Mouse (Mus musculus) liver, embryonic 13.5 days (tissue): Measurements from ENCODE around the gene Ak7. TPM values are rescaled to one million over a fixed set of nuclear protein-coding genes. Genes with fewer than 3 reads are reported as not detected.

Source experiments
- ATAC-seq: fragments of 200-750 bp; cut with Nextera tagmentation; 2 replicates; pipeline ENCODE4 v1.8.0; 2017; ENCODE audit warnings: low read depth, mild to moderate bottlenecking, moderate number of reproducible peaks, moderate library complexity
- DNase-seq: peaks from one replicate; pipeline ENCODE4 v3.0.0; 2022
- H3K27ac ChIP-seq: fragments of 300-500 bp; sonication (generic); 2 replicates; pipeline ENCODE4 v1.5.1; 2015; ENCODE audit warnings: moderate library complexity, mild to moderate bottlenecking, inconsistent platforms
- H3K27me3 ChIP-seq: fragments of 300-500 bp; sonication (generic); 2 replicates; pipeline ENCODE4 v1.6.1; 2015; ENCODE audit warnings: mild to moderate bottlenecking, inconsistent platforms
- H3K36me3 ChIP-seq: fragments of 300-500 bp; sonication (generic); 2 replicates; pipeline ENCODE4 v1.6.1; 2015; ENCODE audit warnings: mild to moderate bottlenecking, inconsistent platforms
- H3K4me1 ChIP-seq: fragments of 300-500 bp; sonication (generic); replicated peaks from 2 replicates; pipeline ENCODE4 v1.6.1; 2015; ENCODE audit warnings: inconsistent platforms
- H3K4me2 ChIP-seq: fragments of 300-500 bp; sonication (generic); 2 replicates; pipeline ENCODE4 v1.6.1; 2015; ENCODE audit warnings: inconsistent platforms, mild to moderate bottlenecking, moderate library complexity
- H3K4me3 ChIP-seq: fragments of 300-500 bp; sonication (generic); replicated peaks from 2 replicates; pipeline ENCODE4 v1.5.1; 2015; ENCODE audit warnings: mild to moderate bottlenecking, inconsistent platforms
- H3K9ac ChIP-seq: fragments of 300-500 bp; sonication (generic); 2 replicates; pipeline ENCODE4 v1.6.1; 2015; ENCODE audit warnings: mild to moderate bottlenecking, inconsistent platforms
- H3K9me3 ChIP-seq: fragments of 300-500 bp; sonication (generic); replicated peaks from 2 replicates; pipeline ENCODE4 v1.6.1; 2016; ENCODE audit warnings: inconsistent platforms
- WGBS: fragments of 180-500 bp; shearing (Covaris S2); methylation state at CpG from one replicate; pipeline ENCODE4 v1.1.7; 2015; ENCODE audit not compliant: insufficient replicate concordance; 5-methylcytosine and 5-hydroxymethylcytosine counted together
- polyA plus RNA-seq: library from polyadenylated mRNA; unstranded; fragments of >200 nt; fragmentation: Nextera tagmentation; extraction: Ambion mirVana; gene quantifications from 2 replicates; pipeline ENCODE4 v1.2.1, GENCODE M21; 2015

Ak7 gene
- 0.03 and 0.07 TPM in 2 replicates for polyA plus RNA-seq

GRCm38 (mm10) chr12:105705799-105706487 lies at the start of gene Ak7:
Gene Ak7 (plus strand): TSS chr12:105705976.
- peak within 1 kb of the TSS; percentile 63 for H3K4me2 ChIP-seq
- no peaks in the 10 kb centered on the region for H3K36me3 ChIP-seq
- 9% methylated on average over 22 of the region's 22 CpGs for WGBS
- peaks cover 14% of the 10 kb centered on the region for H3K4me1 ChIP-seq
- ATAC-seq (peak; percentile 99), DNase-seq (peak; percentile 95)
- 0 out of 2 replicates have a peak, but pooled peaks cover 5% of the 10 kb centered on the region for H3K27me3 ChIP-seq
- no peaks in the 10 kb centered on the region for H3K9me3 ChIP-seq
- peak within 1 kb of the TSS; percentile 27 for H3K4me3 ChIP-seq
- H3K27ac ChIP-seq, result no peak within 1 kb of the TSS
- H3K9ac ChIP-seq, result peak within 1 kb of the TSS; percentile 17; the same call in 1 of the 2 replicates

GRCm38 (mm10) chr12:105676274-105676673 lies 29.5 kb upstream of the Ak7 start:
- Histone ChIP-seq H3K9ac (no peak overlapping the region), H3K9me3 (no peaks in the 10 kb centered on the region), H3K27me3 (no peaks in the 10 kb centered on the region), H3K27ac (peak overlapping the region; percentile 3; the same call in 1 of the 2 replicates), H3K4me3 (no peak overlapping the region), H3K4me2 (no peak overlapping the region), H3K36me3 (peaks cover 67% of the 10 kb centered on the region), H3K4me1 (peaks cover 18% of the 10 kb centered on the region)
- 42% methylated on average over 8 of the region's 8 CpGs for WGBS
- ATAC-seq (peak; percentile 78), DNase-seq (peak; percentile 10)

DNA sequence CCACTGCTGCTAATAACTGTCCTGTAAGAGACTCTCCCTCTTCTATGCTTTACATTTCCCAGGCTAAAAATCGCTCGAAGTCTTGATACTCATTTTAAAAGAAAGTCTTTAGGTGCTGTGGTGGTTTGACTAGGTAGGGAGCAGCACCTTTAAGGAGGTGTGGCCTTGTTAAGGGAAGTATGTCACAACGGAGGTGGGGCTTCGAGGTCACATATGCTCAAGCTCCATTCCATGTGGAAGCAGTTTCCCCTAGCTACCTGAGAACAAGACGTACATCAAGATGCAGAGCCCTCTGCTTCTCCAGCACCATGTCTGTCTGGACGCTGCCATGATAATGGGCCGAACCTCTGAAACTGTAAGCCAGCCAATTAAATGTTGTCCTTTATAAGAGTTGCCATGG lies 27.6 kb upstream of the Ak7 start:
- H3K27ac ChIP-seq, result no peak overlapping the region
- H3K27me3 ChIP-seq, result no peaks in the 10 kb centered on the region
- H3K4me2 ChIP-seq, result no peak overlapping the region
- no peak overlapping the region for H3K9ac ChIP-seq
- DNase-seq (no peak), ATAC-seq (no peak)
- H3K9me3 ChIP-seq, result no peaks in the 10 kb centered on the region
- H3K4me3 ChIP-seq, result no peak overlapping the region
- H3K4me1 ChIP-seq, result peaks cover 36% of the 10 kb centered on the region
- H3K36me3 ChIP-seq, result peaks cover 58% of the 10 kb centered on the region
- WGBS, result 84% methylated on average over 7 of the region's 7 CpGs

DNA sequence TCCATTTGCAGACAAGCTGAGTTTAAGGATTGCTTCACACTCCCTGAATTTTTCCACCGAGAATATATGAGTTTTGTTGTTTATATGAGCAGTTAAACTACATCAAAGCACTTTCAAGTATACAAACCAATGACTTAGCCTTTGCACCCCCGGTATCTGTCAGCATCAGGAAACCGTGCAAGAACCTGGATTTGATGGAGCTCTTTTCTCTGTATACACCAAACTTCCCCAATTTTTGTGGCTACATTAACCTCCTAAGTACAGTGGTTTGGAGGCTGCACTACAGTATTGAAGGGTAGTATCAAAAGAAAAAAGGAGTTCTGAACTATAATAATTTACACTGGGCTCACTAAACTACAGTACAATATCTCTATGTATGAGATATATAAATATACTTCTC lies 27.0 kb upstream of the Ak7 start:
- Histone ChIP-seq H3K9ac (no peak overlapping the region), H3K9me3 (no peaks in the 10 kb centered on the region), H3K4me2 (no peak overlapping the region), H3K4me1 (peaks cover 41% of the 10 kb centered on the region), H3K27me3 (no peaks in the 10 kb centered on the region), H3K36me3 (peaks cover 52% of the 10 kb centered on the region), H3K4me3 (no peak overlapping the region), H3K27ac (no peak overlapping the region)
- no peak for ATAC-seq
- no peak for DNase-seq
- WGBS, result 63% methylated on average over 3 of the region's 3 CpGs

GRCm38 (mm10) chr12:105683933-105684901 lies 21.6 kb upstream of the Ak7 start, which contains the start of gene Gskip:
Gene Gskip (plus strand): TSS chr12:105684829.
- Histone ChIP-seq H3K9me3 (no peaks in the 10 kb centered on the region), H3K4me1 (peaks cover 54% of the 10 kb centered on the region), H3K36me3 (peaks cover 16% of the 10 kb centered on the region), H3K27ac (peak within 1 kb of the TSS; percentile 95), H3K27me3 (no peaks in the 10 kb centered on the region), H3K4me2 (peak within 1 kb of the TSS; percentile 93), H3K9ac (peak within 1 kb of the TSS; percentile 96), H3K4me3 (peak within 1 kb of the TSS; percentile 99)
- ATAC-seq, result peak; percentile 54
- peak; percentile 60 for DNase-seq
- under 1% methylated on average over 41 of the region's 41 CpGs for WGBS

- ATAC-seq (peak; percentile 89), DNase-seq (peak; percentile 94)
- WGBS, result under 1% methylated on average over 73 of the region's 73 CpGs
- H3K4me3 ChIP-seq, result peak within 1 kb of the TSS; percentile 99
- no peaks in the 10 kb centered on the region for H3K27me3 ChIP-seq
- H3K4me2 ChIP-seq, result peak within 1 kb of the TSS; percentile 93
- H3K36me3 ChIP-seq, result peaks cover 17% of the 10 kb centered on the region
- peak within 1 kb of the TSS; percentile 95 for H3K27ac ChIP-seq
- peak within 1 kb of the TSS; percentile 96 for H3K9ac ChIP-seq
- no peaks in the 10 kb centered on the region for H3K9me3 ChIP-seq
- peaks cover 51% of the 10 kb centered on the region for H3K4me1 ChIP-seq
Observed at GRCm38 (mm10) chr12:105685001-105685691, 20.6 kb upstream of the Ak7 start, which contains the start of gene Atg2b. Gene Atg2b (minus strand): TSS chr12:105685211.

DNA sequence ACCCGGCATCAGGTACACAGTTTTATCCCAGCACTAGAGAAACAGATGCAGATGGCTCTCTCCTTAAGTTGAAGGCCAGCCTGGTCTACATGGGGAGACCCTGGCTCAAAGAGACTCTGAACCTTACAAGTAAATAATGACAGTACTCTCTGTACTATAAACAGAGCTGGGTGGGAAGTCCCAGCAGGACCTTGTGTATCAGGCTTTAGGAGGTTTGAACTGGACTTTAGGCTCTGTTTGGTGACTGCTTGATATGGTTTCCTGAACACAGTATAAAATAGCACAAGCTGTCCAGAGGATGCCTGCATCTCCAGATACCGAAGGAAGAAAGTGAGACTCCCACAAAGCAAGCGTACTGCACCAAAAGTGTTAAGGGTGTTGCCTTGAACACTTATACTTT lies 19.0 kb upstream of the Ak7 start:
- Histone ChIP-seq H3K27ac (peak overlapping the region; percentile 95), H3K4me1 (peaks cover 47% of the 10 kb centered on the region), H3K36me3 (peaks cover 8% of the 10 kb centered on the region; the same call in 1 of the 2 replicates), H3K4me2 (peak overlapping the region; percentile 93), H3K9me3 (no peaks in the 10 kb centered on the region), H3K27me3 (no peaks in the 10 kb centered on the region), H3K4me3 (0 out of 2 replicates have a peak overlapping the region, but pooled peaks have one; percentile 99), H3K9ac (peak overlapping the region; percentile 96)
- WGBS, result 69% methylated on average over 3 of the region's 3 CpGs
- DNase-seq (no peak), ATAC-seq (no peak)

GRCm38 (mm10) chr12:105687416-105687815 lies 18.4 kb upstream of the Ak7 start:
- H3K27me3 ChIP-seq, result no peaks in the 10 kb centered on the region
- H3K9me3 ChIP-seq, result no peaks in the 10 kb centered on the region
- H3K4me3 ChIP-seq, result no peak overlapping the region
- ATAC-seq, result no peak
- H3K36me3 ChIP-seq, result 0 out of 2 replicates have a peak, but pooled peaks cover 12% of the 10 kb centered on the region
- DNase-seq, result no peak
- no peak overlapping the region for H3K9ac ChIP-seq
- peaks cover 41% of the 10 kb centered on the region for H3K4me1 ChIP-seq
- no peak overlapping the region for H3K4me2 ChIP-seq
- 75% methylated on average over 4 of the region's 4 CpGs for WGBS
- no peak overlapping the region; the same call in 1 of the 2 replicates for H3K27ac ChIP-seq

DNA sequence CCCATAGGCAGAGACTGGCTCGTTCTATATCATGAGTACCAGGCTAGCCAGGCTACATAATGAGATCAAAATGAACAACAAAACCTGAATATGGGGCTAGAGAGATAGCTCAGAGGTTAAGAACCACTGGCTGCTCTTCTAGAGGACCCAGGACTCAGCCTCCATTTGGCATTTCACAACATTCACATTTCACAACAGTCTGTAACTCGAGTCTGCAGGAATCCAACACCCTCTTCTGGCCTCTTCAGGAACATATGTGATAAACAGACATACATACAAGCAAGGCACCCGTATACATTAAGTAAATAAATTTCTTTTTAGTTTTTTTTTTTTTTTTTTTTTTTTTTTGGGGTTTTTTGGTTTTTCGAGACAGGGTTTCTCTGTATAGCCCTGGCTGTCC lies 17.2 kb upstream of the Ak7 start:
- no peak overlapping the region for H3K9ac ChIP-seq
- H3K36me3 ChIP-seq, result 0 out of 2 replicates have a peak, but pooled peaks cover 14% of the 10 kb centered on the region
- no peak overlapping the region for H3K4me2 ChIP-seq
- H3K9me3 ChIP-seq, result no peaks in the 10 kb centered on the region
- H3K27me3 ChIP-seq, result no peaks in the 10 kb centered on the region
- no peak overlapping the region for H3K27ac ChIP-seq
- no peak overlapping the region for H3K4me3 ChIP-seq
- ATAC-seq, result no peak
- no peak for DNase-seq
- 63% methylated on average over 4 of the region's 4 CpGs for WGBS
- H3K4me1 ChIP-seq, result peaks cover 30% of the 10 kb centered on the region

DNA sequence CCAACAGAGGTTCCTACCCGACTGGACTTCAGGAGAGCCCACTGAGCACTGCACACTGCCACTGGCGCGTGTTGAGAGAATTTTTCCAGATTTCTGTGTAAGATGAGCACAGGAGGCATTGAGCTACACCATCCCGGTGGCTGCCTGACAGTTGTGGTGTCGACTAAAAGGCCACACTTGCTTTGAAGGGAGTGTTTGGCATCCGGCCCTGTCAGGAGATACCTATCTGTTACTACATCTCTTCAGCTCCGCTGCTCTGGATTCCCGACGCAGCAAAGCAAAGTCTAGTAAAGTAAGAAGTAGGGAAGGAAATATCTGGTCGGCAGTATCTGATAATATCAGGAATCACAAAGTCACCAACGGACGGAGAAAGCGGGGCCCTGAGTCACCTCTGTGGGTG lies 16.3 kb upstream of the Ak7 start:
- Histone ChIP-seq H3K36me3 (0 out of 2 replicates have a peak, but pooled peaks cover 19% of the 10 kb centered on the region), H3K27ac (no peak overlapping the region), H3K4me2 (no peak overlapping the region), H3K9ac (no peak overlapping the region), H3K4me1 (peaks cover 25% of the 10 kb centered on the region), H3K4me3 (no peak overlapping the region), H3K9me3 (no peaks in the 10 kb centered on the region), H3K27me3 (no peaks in the 10 kb centered on the region)
- DNase-seq (no peak), ATAC-seq (no peak)
- 65% methylated on average over 13 of the region's 13 CpGs for WGBS
